Comparison of ENCODE assay signal across 9 mouse cellular contexts in genomic region chr15:77342962-77343526, GRCm38 (mm10). TPM values are rescaled to one million over a fixed set of nuclear protein-coding genes. Genes with fewer than 3 reads are reported as not detected.
DNase-seq lines count a peak whose midpoint lies in the region; ATAC-seq and TF ChIP-seq lines count a peak whose summit lies in the region.
"Had no signal": no experiment of that assay in that cellular context is flagged by ENCODE, and none has a peak within 500 bp of the region (broad histone marks: within the 10 kb centered on the region; RNA-seq: fewer than 3 reads in every experiment).

No protein-coding gene starts in this region.

- peak overlapping the region; percentile 66 for H3K4me2 ChIP-seq in lung, embryonic 16.5 days (ENCODE audit: low read depth, low read length)
- H3K4me2 ChIP-seq in heart, embryonic 15.5 days = peak overlapping the region; percentile 64
- peak overlapping the region; percentile 36 for H3K4me2 ChIP-seq in liver, embryonic 14.5 days (ENCODE audit: low read depth)
- peak overlapping the region; percentile 53 for H3K4me2 ChIP-seq in stomach, embryonic 16.5 days (ENCODE audit: low read depth, low read length)

- TF ChIP-seq CTCF in liver, embryonic 14.5 days (IDR thresholded peaks at IDR 0.05; ENCODE audit: low read depth) = no peak

- H3K27me3 ChIP-seq in lung, embryonic 16.5 days (ENCODE audit: control insufficient read depth, insufficient read depth, low read depth, low read length) = no peaks in the 10 kb centered on the region
- H3K27me3 ChIP-seq in heart, embryonic 15.5 days = no peaks in the 10 kb centered on the region
- no peaks in the 10 kb centered on the region for H3K27me3 ChIP-seq in liver, embryonic 14.5 days (ENCODE audit: control insufficient read depth, insufficient read depth, low read length)
- no peaks in the 10 kb centered on the region for H3K27me3 ChIP-seq in stomach, embryonic 16.5 days (ENCODE audit: control insufficient read depth, insufficient read depth, low read length)

- peak overlapping the region; percentile 35 for H3K4me3 ChIP-seq in lung, embryonic 16.5 days (ENCODE audit: low read length)
- H3K4me3 ChIP-seq in heart, embryonic 15.5 days = peak overlapping the region; percentile 35
- H3K4me3 ChIP-seq in liver, embryonic 14.5 days (ENCODE audit: insufficient read depth in 1 of 2, low read depth in 2 of 2, low read length in 2 of 2) = no peak overlapping the region
- H3K4me3 ChIP-seq in stomach, embryonic 16.5 days (replicated peaks; ENCODE audit: low read length) = peak overlapping the region; percentile 28

- no peak for TF ChIP-seq EP300 in liver, embryonic 14.5 days (IDR thresholded peaks at IDR 0.05; ENCODE audit: low read depth)

- H3K9me3 ChIP-seq in lung, embryonic 16.5 days (ENCODE audit: control insufficient read depth, low read length) = no peaks in the 10 kb centered on the region
- no peaks in the 10 kb centered on the region for H3K9me3 ChIP-seq in heart, embryonic 15.5 days (replicated peaks)
- H3K9me3 ChIP-seq in liver, embryonic 14.5 days (ENCODE audit: control insufficient read depth, low read length) = no peaks in the 10 kb centered on the region
- H3K9me3 ChIP-seq in stomach, embryonic 16.5 days (replicated peaks; ENCODE audit: control insufficient read depth, low read length) = no peaks in the 10 kb centered on the region

- 22% methylated on average over 18 of the region's 18 CpGs for WGBS in lung, embryonic 16.5 days
- 18% methylated on average over 18 of the region's 18 CpGs for WGBS in heart, embryonic 15.5 days
- WGBS in liver, embryonic 14.5 days (ENCODE audit: insufficient replicate concordance) = 10% methylated on average over 18 of the region's 18 CpGs
- 31% methylated on average over 18 of the region's 18 CpGs for WGBS in stomach, embryonic 16.5 days

- H3K27ac ChIP-seq in lung, embryonic 16.5 days (ENCODE audit: low read length) = peak overlapping the region; percentile 89
- H3K27ac ChIP-seq in heart, embryonic 15.5 days = peak overlapping the region; percentile 86
- no peak overlapping the region for H3K27ac ChIP-seq in liver, embryonic 14.5 days
- peak overlapping the region; percentile 91 for H3K27ac ChIP-seq in stomach, embryonic 16.5 days (ENCODE audit: low read length)
- H3K27ac ChIP-seq: macrophage had no signal

- peak overlapping the region; percentile 53 for H3K9ac ChIP-seq in lung, embryonic 16.5 days (ENCODE audit: low read length)
- H3K9ac ChIP-seq in heart, embryonic 15.5 days = peak overlapping the region; percentile 47
- H3K9ac ChIP-seq in liver, embryonic 14.5 days (replicated peaks) = no peak overlapping the region
- H3K9ac ChIP-seq in stomach, embryonic 16.5 days (ENCODE audit: low read length) = peak overlapping the region; percentile 68

- no peak for DNase-seq in lung, postnatal 36 days
- DNase-seq in liver, embryonic 14.5 days (ENCODE audit: low read depth in 3 of 3, low spot score in 3 of 3) = no peak
- no peak for DNase-seq in spleen, adult 12 weeks (ENCODE audit: low spot score)
- no peak for DNase-seq in thymus, postnatal 25 days
- DNase-seq in urinary bladder, postnatal 25 days (ENCODE audit: low spot score) = no peak

- ATAC-seq in lung, embryonic 16.5 days (ENCODE audit: low read depth) = peak; percentile 69
- peak; percentile 4; the same call in 1 of the 2 replicates for ATAC-seq in heart, embryonic 15.5 days (replicated peaks; ENCODE audit: insufficient number of reproducible peaks, insufficient read depth, low FRiP score, low read depth)
- peak; percentile 38; the same call in 1 of the 2 replicates for ATAC-seq in liver, embryonic 14.5 days (ENCODE audit: insufficient read depth)
- ATAC-seq in stomach, embryonic 16.5 days (ENCODE audit: insufficient read depth, low FRiP score) = no peak

- H3K4me1 ChIP-seq in lung, embryonic 16.5 days (replicated peaks; ENCODE audit: control insufficient read depth, insufficient read depth, low read length) = peaks cover 16% of the 10 kb centered on the region
- H3K4me1 ChIP-seq in heart, embryonic 15.5 days (replicated peaks) = peaks cover 29% of the 10 kb centered on the region
- H3K4me1 ChIP-seq in liver, embryonic 14.5 days (replicated peaks; ENCODE audit: control insufficient read depth in 2 of 2, insufficient read depth in 2 of 2, low read length in 1 of 2) = peaks cover 0 to 11% of the 10 kb centered on the region in 2 experiments; a peak in 2 of 4 replicates
- H3K4me1 ChIP-seq in stomach, embryonic 16.5 days (ENCODE audit: control insufficient read depth, insufficient read depth, low read length) = peaks cover 28% of the 10 kb centered on the region

- no peaks in the 10 kb centered on the region for H3K36me3 ChIP-seq in lung, embryonic 16.5 days (ENCODE audit: control insufficient read depth, insufficient read depth, low read length)
- H3K36me3 ChIP-seq in heart, embryonic 15.5 days = no peaks in the 10 kb centered on the region
- no peaks in the 10 kb centered on the region for H3K36me3 ChIP-seq in liver, embryonic 14.5 days (replicated peaks; ENCODE audit: control insufficient read depth, insufficient read depth, low read depth)
- H3K36me3 ChIP-seq in stomach, embryonic 16.5 days (ENCODE audit: control insufficient read depth, insufficient read depth, low read length) = no peaks in the 10 kb centered on the region

RNA-seq across cellular contexts. Expression of gene Rbfox2, which starts 36.2 kb away (rescaled TPM):
- polyA plus RNA-seq in lung, embryonic 16.5 days (2015; fragmentation: Nextera tagmentation; extraction: Ambion mirVana) = 39.1 and 41.9 TPM in 2 replicates
- 54.6 and 61.2 TPM in 2 replicates for polyA plus RNA-seq in heart, embryonic 15.5 days (2015; fragmentation: Nextera tagmentation; extraction: Ambion mirVana)
- polyA plus RNA-seq in liver, embryonic 14.5 days (2012; rRNA removed) = 9.1 and 9.9 TPM in 2 replicates
- 7.2 and 8.5 TPM in 2 replicates for polyA plus RNA-seq in liver, embryonic 14.5 days (2014; fragmentation: Nextera tagmentation; extraction: Ambion mirVana)
- polyA plus RNA-seq in stomach, embryonic 16.5 days (2015; fragmentation: Nextera tagmentation; extraction: Ambion mirVana) = 55.7 and 63.6 TPM in 2 replicates

RNA-seq across cellular contexts. Expression of gene Apol7a, which starts 55.9 kb away (rescaled TPM):
- polyA plus RNA-seq in lung, embryonic 16.5 days (2015; fragmentation: Nextera tagmentation; extraction: Ambion mirVana) = 0.10 and 0.11 TPM in 2 replicates
- polyA plus RNA-seq in heart, embryonic 15.5 days (2015; fragmentation: Nextera tagmentation; extraction: Ambion mirVana) = 0.14 and 0.15 TPM in 2 replicates
- 0.25 and 0.26 TPM in 2 replicates for polyA plus RNA-seq in liver, embryonic 14.5 days (2012; rRNA removed)
- polyA plus RNA-seq in liver, embryonic 14.5 days (2014; fragmentation: Nextera tagmentation; extraction: Ambion mirVana) = 0.56 and 0.69 TPM in 2 replicates
- 9.0 and 17.9 TPM in 2 replicates for polyA plus RNA-seq in stomach, embryonic 16.5 days (2015; fragmentation: Nextera tagmentation; extraction: Ambion mirVana)
- polyA plus RNA-seq: macrophage had no signal

Comparison
In these comparisons a context has a peak if more than half of its experiments do, and no peak if none do; other contexts are left out.
1. H3K4me3 ChIP-seq: peak in lung, embryonic 16.5 days (single experiment), heart, embryonic 15.5 days (single experiment) and stomach, embryonic 16.5 days (single experiment); none in liver, embryonic 14.5 days (0 of 2).
2. Peak in every context shown above with its lines, with median percentiles within 50 percentile points of each other: H3K4me2 ChIP-seq.